Mouse (Mus musculus) hematopoietic stem cell, adult 5-6 weeks (primary cell): ENCODE data around the gene Tmem184c. TPM values are rescaled to one million over a fixed set of nuclear protein-coding genes. Genes with fewer than 3 reads are reported as not detected.

ENCODE experiments used
- ATAC-seq, 2 experiments: fragments of 125-278 bp in 1 of 2; replicated peaks in 1 of 2; 2 replicates each; pipeline ENCODE4 v1.8.0; 2016 to 2017; ENCODE audit warnings: inconsistent platforms in 2 of 2, mild to moderate bottlenecking in 2 of 2, moderate number of reproducible peaks in 2 of 2, low read depth in 1 of 2, moderate TSS enrichment in 1 of 2; ENCODE audit not compliant: low FRiP score in 2 of 2, poor library complexity in 2 of 2, severe bottlenecking in 2 of 2, insufficient read depth in 1 of 2, low TSS enrichment in 1 of 2
- total RNA-seq: library from RNA; stranded (forward); fragments of 172-1452, 232-1000 nt; gene quantifications from 2 replicates; pipeline ENCODE4 v1.2.3, GENCODE M21; 2017

Tmem184c gene
- 16.6 and 22.2 TPM in 2 replicates for total RNA-seq

DNA sequence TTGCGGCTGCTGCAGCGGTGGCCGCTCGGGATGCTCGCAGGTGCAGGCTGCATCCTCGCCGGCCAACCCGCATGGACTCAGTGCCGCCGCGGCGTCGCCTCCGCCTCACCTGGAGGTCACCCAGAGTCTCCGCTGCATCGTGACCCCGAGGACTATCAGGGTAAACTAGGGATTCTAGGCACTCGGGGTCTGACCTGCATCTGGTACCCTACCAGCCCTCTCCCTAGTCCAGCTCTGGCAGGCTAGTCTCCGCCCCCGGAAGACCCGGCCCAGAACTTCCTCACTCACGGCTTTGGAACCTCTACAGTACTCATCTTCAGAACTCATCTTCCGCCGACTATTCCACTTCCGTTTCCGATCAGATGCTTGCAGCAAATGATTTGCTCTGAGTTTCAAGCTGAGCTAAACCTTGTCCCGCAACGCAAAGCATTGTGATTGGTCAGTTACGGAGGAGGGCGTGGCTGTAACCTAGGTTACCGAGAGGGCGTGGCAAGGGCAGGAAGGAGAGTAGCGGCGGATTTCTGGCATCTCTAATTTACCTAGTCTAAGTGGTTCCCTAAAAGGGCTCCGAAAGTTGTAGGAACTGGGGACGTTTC lies at the start of gene Tmem184c:
TSS of gene Tmem184c (minus strand) at position 325 of the 596 bp plus-strand sequence.
- ATAC-seq: peak; percentile 98 to 99

GRCm38 (mm10) chr8:77659534-77660080 lies 49.1 kb upstream of the Tmem184c start:
- ATAC-seq: no peak

GRCm38 (mm10) chr8:77658356-77658755 lies 47.9 kb upstream of the Tmem184c start:
- ATAC-seq: no peak

GRCm38 (mm10) chr8:77650646-77651190 lies 40.2 kb upstream of the Tmem184c start:
- ATAC-seq: no peak

DNA sequence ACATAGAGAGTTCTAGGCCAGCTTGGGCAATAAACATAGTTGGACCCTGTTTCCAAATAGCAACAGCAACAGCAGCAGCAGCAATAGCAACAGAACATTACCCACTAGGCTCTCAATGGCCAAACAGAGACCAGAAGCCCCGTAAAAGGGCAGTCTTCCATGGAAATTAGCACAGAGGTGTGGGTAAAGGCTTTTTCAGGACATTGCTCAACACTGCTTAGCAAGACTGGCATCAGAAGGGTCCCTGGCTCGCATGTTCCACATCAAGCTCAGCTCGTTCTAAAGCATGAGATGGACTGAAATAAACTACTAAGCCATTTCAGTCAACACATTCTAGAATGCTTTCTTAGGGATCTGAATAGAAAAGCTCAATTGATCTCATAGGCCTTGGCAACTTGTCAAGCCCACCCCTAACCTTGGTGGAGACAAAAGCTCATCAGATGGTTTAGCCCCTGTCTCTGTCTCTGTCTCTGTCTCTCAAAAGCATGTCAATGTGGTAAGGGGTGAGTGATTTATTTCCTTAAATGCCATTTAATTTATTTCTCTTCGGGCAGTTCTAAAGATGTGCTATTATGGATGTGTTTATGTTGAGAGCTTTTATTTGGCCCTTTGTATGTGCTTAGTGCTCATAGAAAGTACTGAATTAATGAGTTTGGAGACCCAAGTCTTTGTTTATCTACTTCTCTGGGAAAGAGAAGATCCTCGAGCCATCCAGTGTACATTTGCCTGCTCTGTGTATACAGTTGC lies 29.8 kb upstream of the Tmem184c start:
- ATAC-seq: no peak

- no peak for ATAC-seq
Observed at GRCm38 (mm10) chr8:77637593-77637992, 27.1 kb upstream of the Tmem184c start.

GRCm38 (mm10) chr8:77634035-77634434 lies 23.5 kb upstream of the Tmem184c start:
- ATAC-seq: no peak

- ATAC-seq: no peak
Observed at GRCm38 (mm10) chr8:77633211-77633610, 22.7 kb upstream of the Tmem184c start.

GRCm38 (mm10) chr8:77630691-77631090 lies 20.2 kb upstream of the Tmem184c start:
- ATAC-seq: no peak

DNA sequence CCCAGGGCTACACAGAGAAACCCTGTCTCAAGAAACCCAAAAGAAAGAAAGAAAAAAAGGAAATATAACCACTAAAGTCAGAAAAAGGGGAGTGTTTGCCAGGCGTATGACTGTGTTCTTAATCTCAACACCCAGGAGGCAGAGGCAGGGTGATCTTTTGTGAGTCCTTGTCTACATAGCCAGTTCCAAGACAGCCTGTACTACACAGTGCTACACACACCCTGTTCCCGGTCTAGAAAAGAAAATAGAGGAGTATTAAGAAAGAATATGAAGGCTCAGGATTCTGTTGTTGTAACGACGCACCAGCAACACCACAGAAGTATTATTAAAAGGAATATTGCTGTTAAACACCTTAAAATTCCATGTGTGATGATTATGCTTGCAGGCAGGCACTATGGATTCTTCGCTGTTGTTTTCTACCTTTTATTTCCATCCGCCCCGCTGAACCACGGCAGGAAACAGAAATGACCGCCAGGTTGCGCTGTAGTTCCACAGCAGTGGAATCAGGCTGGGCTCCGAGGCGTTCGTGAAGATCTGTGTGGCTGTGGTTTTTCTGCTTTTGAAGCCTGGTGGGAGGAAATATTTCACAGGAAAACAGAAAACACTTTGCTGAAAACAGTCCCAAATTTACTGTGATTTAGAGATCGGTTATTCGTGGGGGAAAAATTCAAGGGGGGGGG lies 19.5 kb upstream of the Tmem184c start:
- peak; percentile 95 to 97 for ATAC-seq

DNA sequence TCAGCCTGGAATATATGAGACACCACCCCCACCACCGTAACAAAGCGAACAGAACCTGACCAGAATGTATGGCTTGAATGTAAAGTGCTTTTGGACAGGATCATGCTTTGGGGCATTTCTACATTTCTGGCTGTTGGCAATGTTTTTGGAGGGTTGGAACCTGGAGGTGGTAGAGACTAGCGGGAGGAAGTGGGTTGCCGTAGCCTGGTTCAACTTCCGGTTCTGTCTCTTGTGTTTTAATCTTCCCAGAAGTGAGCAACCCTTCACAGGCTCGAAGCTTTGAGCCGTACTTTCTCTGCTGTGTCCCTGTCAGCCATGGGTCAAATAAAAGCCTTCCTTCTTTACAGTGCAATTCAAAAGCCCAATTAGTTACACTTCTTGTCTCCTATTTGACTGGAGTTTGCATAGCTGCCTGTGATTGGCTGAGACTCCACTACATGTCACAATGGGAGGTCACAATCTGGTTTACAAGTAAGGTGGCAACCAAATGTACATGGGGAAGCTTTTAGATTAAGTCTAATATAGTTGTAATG lies 13.2 kb upstream of the Tmem184c start:
- ATAC-seq: 0 out of 4 replicates have a peak, but pooled peaks of 1 of the 2 experiments have one; percentile 32

DNA sequence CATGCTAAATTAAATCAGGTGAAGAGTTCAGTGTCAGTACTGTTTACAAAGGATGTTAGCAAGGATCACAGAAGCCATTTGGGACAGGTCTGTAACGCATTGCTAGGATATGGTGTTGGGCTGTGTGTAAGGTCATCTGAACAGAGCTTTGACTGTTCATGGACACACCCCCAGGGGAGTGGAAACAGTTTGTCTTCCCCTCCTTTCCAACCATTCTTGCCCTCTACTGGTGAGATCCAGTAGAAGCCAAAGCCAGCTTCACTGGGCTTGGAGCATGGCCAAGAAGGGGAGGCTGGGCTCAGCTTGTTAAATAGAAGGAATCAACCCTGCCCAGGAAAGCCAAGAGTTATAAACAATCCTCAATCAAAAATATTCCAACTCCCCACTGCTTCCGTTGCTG lies 7.4 kb upstream of the Tmem184c start:
- peak; percentile 91 for ATAC-seq

GRCm38 (mm10) chr8:77609621-77610020 lies 877 bp downstream of the Tmem184c start:
- no peak for ATAC-seq

DNA sequence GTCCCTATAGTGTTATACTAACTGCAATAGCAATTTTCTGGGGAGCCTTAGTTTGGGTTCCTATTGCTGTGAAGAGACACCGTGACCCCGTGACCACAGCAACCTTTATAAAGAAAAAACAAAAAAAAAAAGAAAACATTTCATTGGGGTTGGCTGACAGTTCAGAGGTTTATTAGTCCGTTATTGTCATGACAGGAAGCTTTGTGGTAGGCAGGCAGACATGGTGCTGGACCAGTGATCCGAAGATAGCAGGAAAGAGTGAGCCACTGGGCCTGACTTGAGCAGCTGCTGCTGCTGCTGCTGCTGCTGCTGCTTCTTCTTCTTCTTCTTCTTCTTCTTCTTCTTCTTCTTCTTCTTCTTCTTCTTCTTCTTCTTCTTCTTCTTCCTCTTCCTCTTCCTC lies 26.3 kb downstream of the Tmem184c start:
- no peak for ATAC-seq

DNA sequence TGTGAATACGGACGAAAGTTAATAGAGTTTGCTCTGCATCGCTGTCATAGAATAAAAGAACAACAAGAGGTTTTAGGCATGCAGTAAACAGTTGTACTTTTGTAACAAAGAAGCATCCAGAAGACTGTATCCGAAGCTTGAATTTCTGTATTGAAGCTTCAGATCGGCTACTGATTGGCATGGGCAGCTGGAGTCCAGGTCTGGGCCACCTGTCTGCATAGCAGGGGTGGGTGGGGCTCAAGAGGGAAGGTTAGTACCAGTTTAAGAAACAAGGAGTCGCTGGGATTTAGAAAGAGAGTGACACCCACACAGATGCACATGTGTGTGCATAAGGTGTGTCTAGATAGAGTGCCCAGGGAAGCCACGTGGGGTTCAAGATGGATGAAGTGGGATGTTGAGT lies 32.8 kb downstream of the Tmem184c start:
- ATAC-seq: no peak

- ATAC-seq: no peak
Observed at GRCm38 (mm10) chr8:77574229-77574628, 36.3 kb downstream of the Tmem184c start.

- ATAC-seq: no peak
Observed at GRCm38 (mm10) chr8:77561441-77561840, 49.1 kb downstream of the Tmem184c start.

- ATAC-seq: no peak
Observed at GRCm38 (mm10) chr8:77552491-77552890, 58.0 kb downstream of the Tmem184c start.
